Mouse (Mus musculus) CH12F3 (cell line): ENCODE measurements around the gene Mettl22.

Source experiments
- in situ Hi-C: fragments of 300-500 bp; cut with MboI; formaldehyde crosslinking; loops from 2 replicates; pipeline ENCODE4 v1.14.3; 2020; ENCODE audit warnings: low sequenced_read_pairs

Mettl22 gene

DNA sequence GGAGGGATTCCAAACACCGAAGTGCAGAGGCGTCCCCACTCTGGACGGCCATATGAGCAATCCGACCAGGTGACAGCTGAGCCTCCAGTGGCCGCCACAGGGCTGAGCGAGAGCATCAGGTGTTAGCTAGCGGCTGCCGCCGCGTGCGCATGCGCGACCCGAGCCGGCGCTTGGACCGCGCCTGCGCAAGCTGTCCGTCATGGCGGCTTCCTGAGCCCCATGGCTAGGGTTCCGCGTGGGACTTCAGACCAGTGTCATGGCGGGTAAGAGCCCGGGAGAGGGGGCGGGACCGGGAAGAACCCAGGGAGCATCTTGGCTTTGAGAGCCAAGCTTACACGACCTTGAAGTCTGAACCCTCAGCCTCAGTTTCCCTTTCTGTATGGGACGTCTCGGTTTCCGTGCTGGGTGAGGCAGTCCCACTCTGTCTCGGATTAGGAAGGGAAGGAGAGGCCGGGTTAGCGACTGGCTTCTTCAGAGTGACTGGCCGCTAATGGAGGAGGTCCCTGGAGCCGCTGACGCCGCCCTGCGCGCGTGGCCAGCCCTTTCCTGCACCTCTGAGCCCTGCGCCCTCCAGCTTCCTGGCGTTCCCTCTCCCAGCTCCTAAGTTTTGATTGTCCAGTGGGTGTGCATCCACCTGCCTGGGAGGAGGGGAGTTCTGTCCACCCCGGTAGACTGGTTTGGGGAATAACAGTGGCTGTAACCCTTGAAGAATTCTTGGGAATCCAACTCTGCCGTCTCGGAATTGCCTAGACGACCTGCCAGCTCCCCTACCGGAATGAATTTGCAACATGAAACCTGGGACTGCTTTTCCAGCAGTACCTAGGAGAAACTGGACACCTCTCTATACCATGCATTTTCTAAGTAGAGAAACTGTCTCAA lies at the start of gene Mettl22:
TSS of gene Mettl22 (plus strand) at position 186 of the 879 bp plus-strand sequence.
- in situ Hi-C loops = no loop called here

DNA sequence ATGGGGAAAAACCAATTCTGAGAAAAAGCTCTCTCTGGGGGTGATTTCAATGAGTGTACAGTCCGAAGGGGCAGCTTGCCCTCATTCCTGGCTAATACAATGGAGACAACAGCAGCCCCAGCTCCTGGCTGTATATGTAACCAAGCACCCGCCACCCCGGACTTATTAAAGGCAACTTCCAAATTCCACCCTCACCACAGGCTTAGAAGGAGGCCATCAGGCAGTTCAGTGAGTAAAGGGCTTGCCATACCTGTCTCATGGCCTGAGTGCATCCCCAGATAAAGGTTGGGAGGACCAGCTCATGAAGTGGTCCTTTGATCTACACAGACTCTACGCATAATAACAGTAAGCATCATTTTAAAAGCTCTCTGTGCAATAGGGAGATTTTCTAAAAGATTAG lies 49.7 kb upstream of the Mettl22 start:
- in situ Hi-C loops = loop anchor here (25.0 kb wide), 1 partner anchor 441 kb away; no protein-coding TSS in a partner anchor

DNA sequence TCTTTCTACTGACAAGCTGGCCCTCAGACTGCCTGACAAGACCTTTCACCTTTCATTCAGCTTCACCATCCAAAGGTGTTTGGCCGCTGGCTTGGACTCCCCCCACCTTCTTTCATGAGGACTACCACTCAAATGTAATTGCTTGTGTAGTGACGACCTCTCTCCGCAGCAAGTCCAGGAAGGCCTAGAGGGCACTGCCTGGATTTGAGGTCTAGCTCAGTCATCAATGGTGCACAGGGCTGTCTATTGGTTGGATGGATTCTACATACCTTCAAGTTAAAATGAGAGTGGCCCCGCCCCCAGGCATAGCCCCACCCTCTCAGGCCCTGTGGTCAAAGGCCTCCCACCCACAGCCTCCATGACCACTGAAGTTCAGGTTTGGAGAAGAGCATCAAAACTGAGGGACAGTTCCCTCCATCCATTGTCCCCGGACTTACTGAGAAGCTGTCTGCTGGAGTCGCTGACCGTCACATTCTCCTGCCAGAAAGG lies 46.9 kb upstream of the Mettl22 start:
- in situ Hi-C loops = loop anchor here (25.0 kb wide), 1 partner anchor 439 kb away; no protein-coding TSS in a partner anchor

DNA sequence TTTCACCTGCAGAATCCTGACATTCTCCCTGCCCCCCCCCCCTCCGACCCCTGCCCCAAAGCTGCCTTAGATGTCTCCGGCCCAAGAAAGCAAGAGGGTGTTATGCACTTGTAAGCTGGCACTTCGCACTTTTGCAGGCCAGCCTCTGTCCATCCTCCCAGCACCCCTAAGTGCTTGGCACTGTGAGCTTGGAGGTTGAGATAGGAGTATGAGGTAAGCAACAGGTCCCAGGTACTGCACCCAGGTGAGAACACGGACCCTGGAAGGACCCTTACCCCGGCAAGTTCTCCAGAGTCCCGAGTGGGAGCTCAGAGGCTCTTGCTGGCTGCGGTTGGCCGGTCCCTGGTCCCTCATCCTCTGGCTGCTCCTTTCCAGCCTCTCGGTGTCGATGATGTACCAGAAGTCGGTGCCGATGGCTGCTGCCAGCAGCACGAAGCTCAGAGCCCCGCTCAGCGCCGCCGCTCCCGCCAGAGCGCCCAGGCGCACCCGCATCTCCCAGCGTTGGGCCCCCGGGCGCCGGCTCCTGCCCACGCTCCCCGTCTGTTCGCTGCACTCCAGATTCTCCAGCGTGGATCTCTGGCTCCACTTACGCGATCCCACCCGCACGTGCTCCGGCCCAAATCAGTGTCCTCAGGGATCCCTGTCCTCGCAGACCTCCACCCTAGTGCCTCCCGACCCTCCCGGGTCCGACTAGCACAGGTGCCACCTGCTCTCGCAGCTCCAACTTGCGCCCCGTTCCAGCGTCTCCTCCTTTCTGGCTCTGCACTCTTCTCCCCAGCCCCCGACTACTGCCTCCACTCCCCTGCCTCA lies 46.2 kb upstream of the Mettl22 start:
- in situ Hi-C loops = loop anchor here (25.0 kb wide), 1 partner anchor 438 kb away; no protein-coding TSS in a partner anchor

DNA sequence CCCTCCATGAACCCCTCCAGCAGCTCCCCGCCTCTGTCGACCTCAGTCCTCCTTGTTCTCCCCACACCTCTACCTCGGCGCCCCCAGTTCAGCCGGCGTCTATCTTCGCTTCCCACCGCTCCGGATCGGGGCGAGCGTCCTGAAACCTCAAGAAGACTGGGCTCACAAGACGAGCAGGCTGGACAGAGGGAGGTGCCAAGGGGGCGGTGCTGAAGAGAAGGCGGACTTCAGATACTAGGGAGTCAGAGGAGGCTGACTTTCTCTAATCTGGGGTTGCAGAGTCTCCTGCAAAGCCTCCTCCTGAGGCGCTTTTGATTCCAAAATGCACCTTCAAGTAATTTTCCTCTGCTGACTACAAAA lies 45.6 kb upstream of the Mettl22 start, which contains the start of gene Tmem114:
TSS of gene Tmem114 (minus strand) at position 166 of the 360 bp plus-strand sequence.
- in situ Hi-C loops = loop anchor here (25.0 kb wide), 1 partner anchor 437 kb away; no protein-coding TSS in a partner anchor

DNA sequence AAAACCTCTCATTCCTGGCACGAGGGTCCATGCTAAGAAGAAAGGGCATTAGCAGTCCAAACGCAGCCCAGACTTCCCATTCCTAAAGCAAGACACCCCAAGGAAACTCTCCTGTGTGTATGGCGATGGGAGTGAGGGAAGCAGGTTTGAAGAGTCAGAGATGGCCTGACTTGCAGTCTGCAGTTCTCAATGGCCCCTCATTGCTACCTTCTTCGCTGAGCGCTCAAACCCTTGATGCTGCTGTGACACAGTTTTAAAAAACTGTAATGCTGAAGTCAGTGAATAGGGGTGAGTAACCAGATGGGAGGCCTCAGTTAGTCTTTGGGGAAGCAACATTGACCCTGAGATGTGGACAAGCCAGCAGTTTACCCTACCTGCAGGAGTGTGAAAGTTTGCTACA lies 44.9 kb upstream of the Mettl22 start:
- in situ Hi-C loops = no loop called here

DNA sequence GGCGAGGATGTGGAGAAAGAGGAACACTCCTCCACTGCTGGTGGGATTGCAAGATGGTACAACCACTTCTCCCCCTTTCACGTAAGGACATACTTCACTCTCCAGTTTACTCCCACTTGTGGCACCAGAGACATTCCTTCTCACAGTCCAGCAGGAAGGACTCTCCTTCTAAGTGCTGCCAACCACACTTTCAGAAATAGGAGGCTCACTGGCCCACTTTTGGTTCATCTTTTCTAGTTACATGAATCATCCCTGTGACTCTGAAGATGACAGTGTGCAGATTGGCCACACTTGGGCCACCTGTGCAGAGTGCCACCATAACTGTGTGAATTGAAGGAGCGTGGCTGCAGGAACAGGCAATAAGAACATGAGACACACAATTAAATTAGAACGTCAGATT lies 41.1 kb upstream of the Mettl22 start:
- in situ Hi-C loops = no loop called here

DNA sequence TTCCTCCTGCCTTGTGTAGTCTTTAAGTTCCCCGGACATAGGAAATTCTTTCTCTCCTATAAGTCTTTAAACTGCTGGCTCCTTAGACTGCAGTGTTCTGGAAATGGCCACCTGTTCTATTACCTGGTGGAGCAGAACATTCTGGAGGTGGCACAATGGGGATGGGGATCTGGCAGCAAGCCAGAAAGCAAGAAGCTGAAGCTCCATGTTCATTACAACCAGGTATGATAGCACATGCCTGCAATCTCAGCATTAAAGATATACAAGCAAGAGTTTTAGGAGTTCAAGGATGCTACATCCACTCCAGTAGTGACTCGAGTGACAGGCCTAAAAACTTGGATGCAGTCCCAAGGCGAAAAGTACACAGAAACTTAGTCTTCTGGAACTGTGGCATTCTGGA lies 38.0 kb upstream of the Mettl22 start:
- in situ Hi-C loops = no loop called here

DNA sequence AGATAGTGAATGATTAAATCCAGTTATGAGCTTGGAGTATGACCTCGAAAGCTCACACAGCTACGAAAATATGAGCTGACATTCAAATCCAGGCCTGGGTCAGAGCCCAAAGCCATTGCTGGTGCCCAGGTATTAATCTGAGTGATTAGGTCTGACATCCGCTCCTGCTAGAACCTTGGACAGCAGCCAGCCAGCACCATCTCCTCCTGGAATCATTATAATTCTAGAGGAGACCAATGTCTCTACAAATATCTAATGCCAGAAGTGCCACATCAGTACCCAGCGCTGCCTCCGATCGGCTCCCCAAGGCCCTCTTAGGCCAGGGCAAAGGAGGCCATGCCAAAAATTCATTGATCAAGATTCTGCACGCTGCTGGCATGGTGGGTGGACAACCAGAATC lies 25.7 kb upstream of the Mettl22 start:
- in situ Hi-C loops = no loop called here

DNA sequence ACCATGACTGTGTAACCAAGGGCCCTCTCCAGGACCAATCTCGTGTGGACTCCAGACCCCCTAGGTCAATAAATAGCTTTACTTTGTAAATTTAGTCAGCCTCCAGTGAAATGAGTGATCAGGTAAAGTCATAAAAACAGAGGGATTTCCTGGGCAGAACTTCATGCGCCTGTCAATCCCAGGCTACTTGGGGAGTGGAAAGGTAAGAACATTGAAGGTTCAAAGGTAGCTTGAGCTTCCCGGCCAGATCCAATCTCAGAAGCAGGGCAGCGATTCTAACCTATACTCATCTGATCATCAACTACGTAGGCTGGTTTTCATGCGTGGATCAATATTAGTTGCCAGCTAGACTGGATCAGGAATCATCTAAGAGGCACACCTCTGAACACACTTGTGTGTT lies 24.3 kb upstream of the Mettl22 start:
- in situ Hi-C loops = no loop called here

DNA sequence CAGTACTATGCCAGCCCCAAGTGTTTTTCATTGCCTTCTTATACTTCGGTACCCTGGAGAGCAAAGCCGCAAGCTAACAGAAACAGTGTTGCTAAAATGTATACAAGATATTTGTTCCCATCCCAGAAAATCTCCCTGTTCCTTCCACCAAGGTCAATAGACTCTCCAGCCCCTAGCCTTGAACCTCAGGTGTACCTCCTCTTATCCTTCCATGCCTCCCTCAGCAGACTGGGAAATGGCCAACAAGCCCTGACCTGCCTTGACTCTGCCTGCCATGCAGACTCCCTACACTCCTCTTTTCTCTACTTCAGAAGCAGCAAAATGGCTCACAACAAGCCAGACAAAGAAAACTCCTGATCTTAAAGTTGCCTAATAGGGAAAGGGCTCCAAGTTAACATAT lies 17.3 kb upstream of the Mettl22 start:
- in situ Hi-C loops = no loop called here

DNA sequence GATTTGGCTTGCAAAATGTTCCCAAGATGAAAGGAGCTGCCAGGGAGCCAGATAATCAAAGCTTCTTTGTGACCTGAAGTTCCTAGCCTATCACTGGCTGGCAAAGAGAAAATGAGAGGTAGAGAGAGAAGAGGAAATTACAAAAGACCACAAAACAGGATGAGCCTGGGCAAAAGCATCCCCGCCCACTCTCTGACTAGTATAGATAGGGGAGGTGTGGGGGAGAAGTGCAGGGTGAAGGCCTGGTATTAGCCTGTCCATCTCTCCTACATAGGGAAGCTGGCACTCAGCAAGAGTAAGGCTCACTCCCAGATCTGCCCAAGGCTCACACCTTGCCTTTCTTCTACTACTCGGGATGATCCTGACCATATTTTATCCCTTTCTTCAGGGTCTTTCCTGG lies 15.4 kb upstream of the Mettl22 start:
- in situ Hi-C loops = no loop called here

DNA sequence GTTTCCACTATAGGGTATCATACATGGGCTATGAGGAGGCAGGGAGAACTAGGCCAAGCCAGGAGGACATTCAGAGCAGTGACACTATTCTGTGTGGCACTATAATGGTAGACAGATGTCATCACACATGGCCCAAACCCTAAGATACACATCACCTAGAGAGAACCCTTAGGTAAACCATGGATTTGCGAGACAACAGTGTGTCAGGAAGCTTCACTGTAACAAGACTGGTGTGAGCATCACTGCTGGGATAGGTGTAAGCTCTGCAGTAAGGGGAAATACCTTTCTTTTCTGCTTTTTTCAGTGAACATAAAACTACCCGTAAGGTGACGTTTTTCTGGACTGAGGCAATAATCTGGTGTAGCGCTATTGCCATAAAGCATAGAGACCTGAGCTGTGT lies 12.2 kb upstream of the Mettl22 start:
- in situ Hi-C loops = no loop called here

DNA sequence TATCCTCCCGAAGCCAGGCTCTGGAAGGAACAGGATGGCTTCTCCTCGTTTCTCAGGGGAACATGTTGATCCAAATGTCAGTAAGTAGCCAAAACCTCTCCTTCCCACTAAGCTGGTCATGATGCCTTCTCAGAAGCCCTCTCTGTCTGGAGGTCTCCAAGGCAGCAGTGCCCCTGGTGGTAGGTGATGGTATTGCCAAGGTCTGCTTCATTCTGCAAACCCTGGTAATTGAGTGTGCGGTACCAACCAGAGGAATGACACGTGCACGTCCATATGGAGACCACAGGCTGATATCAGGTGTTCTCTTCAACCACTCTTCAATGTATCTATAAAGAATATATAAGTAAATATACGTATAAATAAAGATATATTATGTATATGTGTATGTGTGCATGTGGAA lies 11.5 kb upstream of the Mettl22 start:
- in situ Hi-C loops = no loop called here

DNA sequence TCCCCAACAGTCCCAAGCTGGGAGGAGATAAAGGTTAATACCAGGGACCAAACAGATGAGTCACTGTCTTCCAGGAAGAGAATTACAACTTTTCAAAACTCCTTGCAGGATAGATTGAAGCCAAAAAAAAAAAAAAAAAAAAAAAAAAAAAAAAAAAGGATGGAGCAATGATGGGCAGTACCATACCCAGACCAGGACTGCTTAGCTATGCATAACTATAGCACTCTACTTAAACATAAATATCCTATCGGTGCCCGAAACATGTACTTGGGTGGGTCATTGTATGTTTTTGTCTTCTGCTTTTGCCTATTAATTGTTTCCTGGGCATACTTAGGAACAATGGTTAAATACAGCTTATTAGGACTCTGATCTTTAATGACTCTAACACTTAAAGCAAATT lies 456 bp upstream of the Mettl22 start:
- in situ Hi-C loops = no loop called here

DNA sequence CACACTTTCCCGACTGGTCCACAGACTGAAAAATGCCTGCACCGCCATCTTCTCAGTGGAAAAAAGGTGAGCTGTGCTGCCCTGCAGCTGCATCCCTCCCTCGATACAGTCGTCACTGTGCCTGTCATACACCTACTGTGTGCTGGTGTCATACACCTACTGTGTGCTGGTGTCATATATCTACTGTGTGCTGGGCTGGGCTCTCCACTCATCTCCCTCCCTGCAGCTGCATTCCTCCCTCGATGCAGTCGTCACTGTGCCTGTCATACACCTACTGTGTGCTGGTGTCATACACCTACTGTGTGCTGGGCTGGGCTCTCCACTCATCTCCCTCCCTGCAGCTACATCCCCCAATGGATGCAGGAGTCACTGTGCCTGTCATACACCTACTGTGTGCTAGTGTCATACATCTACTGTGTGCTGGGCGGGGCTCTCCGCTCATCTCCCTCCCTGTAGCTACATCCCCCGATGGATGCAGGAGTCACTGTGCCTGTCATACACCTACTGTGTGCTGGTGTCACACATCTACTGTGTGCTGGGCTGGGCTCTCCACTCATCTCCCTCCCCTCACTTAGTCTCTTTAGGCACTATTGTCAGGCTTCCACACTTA lies 16.9 kb downstream of the Mettl22 start:
- in situ Hi-C loops = loop anchor here (10.0 to 25.0 kb wide), 2 partner anchors 73 to 375 kb away; no protein-coding TSS in a partner anchor

DNA sequence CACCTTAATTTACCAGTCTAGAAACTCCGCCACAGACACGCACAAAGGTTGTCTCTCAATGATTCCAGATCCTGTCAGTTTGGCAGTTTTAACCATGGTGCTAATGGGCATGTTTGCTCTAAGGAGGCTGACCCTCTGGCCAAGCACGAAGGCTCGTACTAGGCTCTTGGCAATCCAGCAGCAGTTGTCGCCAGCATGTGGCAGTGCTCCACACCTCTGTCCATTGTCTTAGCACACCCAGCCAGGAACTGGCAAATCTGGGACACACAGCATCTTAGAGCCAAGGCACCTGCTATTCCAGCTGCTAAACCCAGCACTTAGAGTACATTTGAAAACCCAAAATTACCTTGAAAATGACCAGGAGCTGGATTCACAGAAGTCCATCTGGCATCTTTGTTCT lies 18.8 kb downstream of the Mettl22 start:
- in situ Hi-C loops = loop anchor here (10.0 to 25.0 kb wide), 2 partner anchors 75 to 373 kb away; no protein-coding TSS in a partner anchor

DNA sequence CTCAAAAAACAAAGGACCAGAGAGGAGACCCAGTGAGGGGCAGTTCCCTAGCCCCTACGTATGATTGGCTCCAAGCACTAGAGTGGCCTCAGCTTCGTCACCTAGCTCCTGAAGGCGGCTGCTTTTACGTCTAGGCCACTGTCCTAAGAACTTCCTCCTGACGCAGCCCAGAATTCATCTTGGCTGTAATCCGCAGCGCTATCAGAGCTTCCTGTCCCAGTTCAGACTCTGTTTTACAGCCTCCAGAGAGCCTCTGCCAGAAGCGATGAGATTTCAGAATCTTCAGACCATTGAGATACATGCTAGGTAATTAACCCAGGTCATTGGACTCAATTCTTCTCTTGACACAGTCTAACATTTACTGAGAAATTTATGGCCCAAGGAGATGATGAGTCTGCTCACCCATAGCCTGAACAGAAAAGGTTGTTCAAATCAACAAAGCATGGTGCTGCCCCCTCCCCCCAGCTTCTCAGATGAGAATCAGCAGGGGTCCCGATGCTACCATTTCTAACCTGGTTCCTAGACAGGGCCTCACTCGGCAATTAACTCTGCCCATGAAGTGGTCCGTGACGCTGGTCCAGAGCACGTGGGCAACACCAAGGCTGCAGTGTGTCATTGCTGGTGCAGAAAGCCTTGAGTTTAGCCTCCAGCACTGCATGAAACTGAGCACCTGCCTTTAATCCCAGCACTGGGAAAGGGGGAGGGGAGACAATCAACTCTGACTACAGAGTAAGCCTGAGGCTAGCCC lies 21.3 kb downstream of the Mettl22 start:
- in situ Hi-C loops = loop anchor here (5.0 to 25.0 kb wide), 2 partner anchors 185 to 370 kb away; no protein-coding TSS in a partner anchor

DNA sequence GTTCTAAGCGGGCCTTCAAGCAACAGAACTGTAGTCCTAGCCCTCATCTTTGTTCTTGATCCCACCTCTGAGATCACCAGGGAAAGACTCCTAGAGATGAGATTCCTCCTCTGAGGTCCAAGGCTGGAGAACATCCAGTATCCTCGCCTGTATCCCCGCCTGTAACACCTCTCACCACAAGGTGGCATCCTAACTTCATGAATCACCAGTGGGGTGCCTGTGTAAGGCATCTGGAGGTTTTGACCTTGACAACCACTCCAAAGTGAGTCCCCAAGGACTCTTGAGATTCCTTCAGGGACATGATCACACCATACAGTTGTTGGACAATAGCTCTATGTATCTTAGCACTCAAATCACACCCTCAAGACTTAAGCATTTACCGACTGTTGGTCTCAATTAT lies 23.7 kb downstream of the Mettl22 start:
- in situ Hi-C loops = loop anchor here (5.0 to 25.0 kb wide), 2 partner anchors 183 to 368 kb away; no protein-coding TSS in a partner anchor

DNA sequence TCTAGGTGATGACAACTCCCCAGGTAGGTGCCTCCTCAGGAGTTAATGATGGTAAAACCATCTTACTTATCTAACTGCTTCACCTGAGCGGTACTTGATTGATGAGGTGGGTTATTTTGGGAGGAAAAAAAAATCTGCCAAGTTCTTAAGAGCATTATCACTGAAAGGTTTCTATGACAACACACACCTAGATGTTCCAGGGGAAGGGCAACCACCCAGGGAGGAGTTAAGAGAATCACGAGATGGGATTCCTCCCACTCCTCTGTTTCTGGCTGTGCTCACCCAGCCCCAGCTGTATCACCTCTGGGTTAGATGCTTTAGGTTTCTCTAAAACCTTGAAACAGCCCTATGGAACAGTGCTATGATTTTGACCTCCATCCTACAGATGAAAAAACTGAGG lies 26.4 kb downstream of the Mettl22 start:
- in situ Hi-C loops = loop anchor here (25.0 kb wide), 1 partner anchor 365 kb away; no protein-coding TSS in a partner anchor
